Mouse (Mus musculus) small intestine, adult 2 months (tissue): Measurements from ENCODE around the gene Nepro.

Experiments used
- CTCF ChIP-seq: fragments of 200-500 bp; IDR thresholded peaks from 2 replicates; pipeline ENCODE4 v1.5.1; 2012; ENCODE audit warnings: low read depth, mild to moderate bottlenecking, control low read depth, inconsistent platforms, low read length, moderate library complexity, mixed read lengths; ENCODE audit not compliant: insufficient replicate concordance, insufficient read length; ENCODE audit errors: extremely low read depth
- POLR2A ChIP-seq: fragments of 200-500 bp; IDR thresholded peaks from 2 replicates; pipeline ENCODE4 v1.6.1; 2012; ENCODE audit warnings: low read depth, mild to moderate bottlenecking, control low read depth, inconsistent platforms, low read length, moderate library complexity

DNA sequence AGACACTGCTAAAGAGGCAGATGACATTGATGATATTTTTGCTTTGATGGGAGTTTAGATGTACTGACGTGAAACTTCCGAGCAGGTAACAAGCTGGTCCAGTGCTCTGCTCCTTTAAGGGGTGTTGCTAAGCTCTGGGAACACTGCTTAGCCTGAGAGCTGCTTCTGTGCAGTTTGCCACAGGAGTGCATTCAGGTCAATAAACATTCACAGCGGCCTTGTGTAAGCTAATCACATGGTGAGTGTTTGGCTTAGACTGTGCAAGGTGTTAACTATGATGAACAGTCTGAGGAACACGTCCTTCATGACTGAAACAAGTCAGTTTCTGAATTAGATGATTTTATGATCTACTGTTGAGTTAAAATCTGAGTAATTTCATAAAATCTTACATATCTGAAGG, 12.0 kb downstream of the Nepro start:
- TF ChIP-seq CTCF (no peak), POLR2A (no peak)
